Mouse (Mus musculus) ES-E14 (cell line): Measurements from ENCODE around the gene Tcf12. TPM values are rescaled to one million over a fixed set of nuclear protein-coding genes. Genes with fewer than 3 reads are reported as not detected.
A peak's percentile ranks its signal among the peaks of the same experiment; 100 is the strongest.

Experiments used
- DNase-seq: peaks from one replicate; pipeline ENCODE4 v3.0.0-alpha.2; 2013; ENCODE audit warnings: low read depth, low spot score
- H3K27ac ChIP-seq: 2 replicates; pipeline ENCODE4 v1.5.1; 2012; ENCODE audit warnings: low read depth, mild to moderate bottlenecking, low read length, moderate library complexity, mixed read lengths; ENCODE audit not compliant: poor library complexity, insufficient read depth, severe bottlenecking
- H3K36me3 ChIP-seq: 2 replicates; pipeline ENCODE4 v1.6.1; 2012; ENCODE audit warnings: mild to moderate bottlenecking, low read length, moderate library complexity, mixed read lengths; ENCODE audit not compliant: control insufficient read depth, poor library complexity, insufficient read depth, severe bottlenecking
- H3K4me1 ChIP-seq, 2 experiments: fragments of 150-350 bp in 1 of 2; sonication (generic) in 1 of 2; 2 replicates each; pipeline ENCODE4 v1.6.1; 2012; ENCODE audit warnings: low read length in 2 of 2, mild to moderate bottlenecking in 1 of 2, mixed read lengths in 1 of 2; ENCODE audit not compliant: control insufficient read depth in 2 of 2, insufficient read depth in 2 of 2, poor library complexity in 1 of 2
- H3K4me3 ChIP-seq, 2 experiments: fragments of 150-350 bp in 1 of 2; sonication (generic) in 1 of 2; 2 replicates each; pipeline ENCODE4 v1.5.1; 2012; ENCODE audit warnings: low read length in 2 of 2, low read depth in 1 of 2, mild to moderate bottlenecking in 1 of 2, mixed read lengths in 1 of 2; ENCODE audit not compliant: insufficient read depth in 1 of 2, poor library complexity in 1 of 2, severe bottlenecking in 1 of 2
- H3K9ac ChIP-seq: 2 replicates; pipeline ENCODE4 v1.6.1; 2012; ENCODE audit warnings: low read depth, mild to moderate bottlenecking, low read length, mixed read lengths; ENCODE audit not compliant: poor library complexity, insufficient read depth, severe bottlenecking
- H3K9me3 ChIP-seq: fragments of 150-350 bp; sonication (generic); 2 replicates; pipeline ENCODE4 v1.6.1; 2012; ENCODE audit warnings: low read depth, mild to moderate bottlenecking, low read length; ENCODE audit not compliant: control insufficient read depth, insufficient read depth
- CHD2 ChIP-seq: IDR thresholded peaks from 2 replicates; pipeline ENCODE4 v1.6.1; 2014; ENCODE audit warnings: mild to moderate bottlenecking, low read depth, low read length, inconsistent platforms
- HCFC1 ChIP-seq: IDR thresholded peaks from 2 replicates; pipeline ENCODE4 v1.6.1; 2012; ENCODE audit warnings: low read length, inconsistent platforms, borderline replicate concordance; ENCODE audit not compliant: insufficient read depth
- MAFK ChIP-seq: IDR thresholded peaks from 2 replicates; pipeline ENCODE4 v1.6.1; 2014; ENCODE audit warnings: mild to moderate bottlenecking, low read depth, low read length, inconsistent platforms; ENCODE audit not compliant: insufficient read depth
- ZC3H11A ChIP-seq: IDR thresholded peaks from 2 replicates; pipeline ENCODE4 v1.6.1; 2012; ENCODE audit warnings: low read depth, mild to moderate bottlenecking, inconsistent platforms, low read length, borderline replicate concordance
- ZNF384 ChIP-seq: IDR thresholded peaks from 2 replicates; pipeline ENCODE4 v1.6.1; 2012; ENCODE audit warnings: low read depth, low read length, inconsistent platforms
- in situ Hi-C, 2 experiments: fragments of 600-800 bp; cut with MboI; formaldehyde crosslinking; loops; one replicate each; pipeline ENCODE4 v1.15.1; 2025; ENCODE audit warnings: low sequenced_read_pairs in 2 of 2, inconsistent platforms in 1 of 2; ENCODE audit not compliant: unreplicated experiment in 2 of 2
- total RNA-seq: library from RNA; depleted of rRNA; stranded (reverse); fragments of 300-350 nt; gene quantifications from 2 replicates; pipeline ENCODE4 v1.2.3, GENCODE M21; 2012

The Tcf12 gene
- total RNA-seq, 1 experiment = 17.3 TPM

DNA sequence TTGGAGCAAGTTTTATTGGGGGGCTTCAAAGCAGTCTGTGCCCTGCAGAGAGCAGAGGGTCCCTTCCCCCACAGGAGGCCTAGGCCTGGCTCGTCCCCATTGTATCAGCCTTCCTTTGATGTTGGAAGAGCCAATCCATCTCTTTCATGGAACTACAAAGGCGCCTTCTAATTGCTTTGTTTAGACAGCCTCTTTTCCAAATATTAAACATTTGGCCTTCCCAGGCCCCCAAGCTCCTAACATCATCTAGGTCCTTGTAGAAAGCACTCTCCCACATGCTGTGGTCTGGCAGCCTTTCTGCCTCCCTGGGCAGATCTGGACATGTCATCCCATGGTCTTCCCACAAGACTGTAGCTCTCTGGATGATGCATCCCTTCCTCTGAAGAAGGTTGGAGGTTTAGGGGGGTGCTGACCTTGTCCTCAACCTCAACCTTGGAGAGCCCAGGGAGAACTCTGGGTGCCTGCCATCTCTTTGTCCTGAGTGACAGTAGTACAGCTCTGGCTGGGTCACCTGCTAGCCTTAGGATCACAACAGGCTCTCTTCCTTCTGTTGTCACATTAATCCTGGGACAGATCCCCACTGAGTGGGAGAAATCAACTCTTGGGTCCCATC, 276.4 kb downstream of the Tcf12 start:
- no peak for DNase-seq
- H3K4me1 ChIP-seq = no peaks in the 10 kb centered on the region
- no peak overlapping the region for H3K27ac ChIP-seq
- TF ChIP-seq MAFK = no peak
- TF ChIP-seq HCFC1 = no peak
- no peak for TF ChIP-seq CHD2
- no peak for TF ChIP-seq ZNF384
- TF ChIP-seq ZC3H11A = no peak
- H3K9ac ChIP-seq = no peak overlapping the region
- in situ Hi-C loops = no loop called here
- H3K4me3 ChIP-seq = no peak overlapping the region
- no peaks in the 10 kb centered on the region for H3K9me3 ChIP-seq
- H3K36me3 ChIP-seq = no peaks in the 10 kb centered on the region

DNA sequence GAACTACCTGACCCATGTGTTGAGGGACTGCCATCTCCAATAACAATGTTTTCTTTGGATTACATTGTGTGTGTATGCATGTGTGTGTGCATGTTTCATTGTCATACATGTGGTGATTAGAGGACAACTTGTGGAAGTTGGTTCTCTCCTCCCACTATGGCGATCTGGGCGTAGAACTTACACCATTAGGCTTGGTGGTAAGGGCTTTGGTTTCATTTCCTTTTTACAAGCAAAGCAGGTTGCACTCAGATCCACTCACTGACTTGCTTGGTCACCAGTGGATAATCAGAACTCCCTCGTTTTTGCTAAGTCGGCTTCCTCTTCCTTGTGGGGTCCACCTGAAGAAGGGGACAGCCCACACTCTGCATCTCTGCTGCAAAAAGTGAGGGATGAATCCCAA, 277.0 kb downstream of the Tcf12 start:
- no peak overlapping the region for H3K4me3 ChIP-seq
- H3K9me3 ChIP-seq = no peaks in the 10 kb centered on the region
- no peaks in the 10 kb centered on the region for H3K36me3 ChIP-seq
- no peaks in the 10 kb centered on the region for H3K4me1 ChIP-seq
- H3K9ac ChIP-seq = no peak overlapping the region
- no peak for DNase-seq
- TF ChIP-seq HCFC1 = no peak
- no peak for TF ChIP-seq CHD2
- TF ChIP-seq ZC3H11A = no peak
- no peak for TF ChIP-seq ZNF384
- no peak overlapping the region for H3K27ac ChIP-seq
- in situ Hi-C loops = no loop called here

DNA sequence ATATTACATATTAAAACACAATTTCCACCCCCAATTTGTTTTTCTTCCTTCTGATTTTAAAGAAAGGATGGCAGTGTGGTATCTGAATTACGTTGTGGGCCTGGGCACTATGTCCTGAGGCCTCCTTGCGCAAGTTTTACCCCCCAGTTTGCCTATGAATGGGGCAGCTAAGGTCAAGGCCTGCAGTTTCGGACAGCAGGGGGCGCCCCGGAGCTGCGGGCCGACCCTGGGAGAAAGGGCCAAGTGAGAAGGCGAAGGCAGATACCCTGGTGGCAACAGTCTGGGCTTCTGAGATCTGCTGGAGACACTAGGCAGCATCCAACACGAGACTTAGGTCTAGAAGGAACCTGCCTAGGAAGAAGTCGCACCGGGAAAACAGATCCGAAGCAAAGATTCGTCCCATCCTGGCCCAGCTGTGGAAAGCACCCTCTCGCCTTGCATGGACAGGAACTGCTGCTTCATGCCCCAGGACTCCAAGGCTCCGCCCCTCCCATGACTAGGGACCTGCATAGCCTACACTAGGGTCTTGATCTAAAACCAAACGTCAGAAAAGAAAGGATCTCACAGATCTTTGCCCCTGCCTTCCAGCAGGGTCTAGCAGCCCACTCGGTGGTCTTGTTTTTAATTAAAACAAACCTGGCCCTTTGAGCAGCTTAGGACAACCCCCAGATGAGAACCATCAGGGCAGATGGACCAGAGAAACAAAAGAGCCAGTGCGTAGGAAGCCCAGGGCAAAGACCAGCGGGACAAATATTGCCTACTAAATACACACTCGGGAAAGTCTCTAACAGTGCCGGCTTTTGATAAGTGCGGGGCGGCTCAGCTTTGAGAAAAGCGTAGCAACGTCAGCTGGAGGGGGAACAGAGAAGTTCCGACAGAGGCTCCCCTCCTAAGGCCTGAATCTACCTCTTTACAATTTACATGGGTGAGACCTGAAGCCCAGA, 279.6 kb downstream of the Tcf12 start:
- TF ChIP-seq CHD2 = no peak
- peak; percentile 80 for TF ChIP-seq ZC3H11A
- no peak for TF ChIP-seq HCFC1
- no peak for TF ChIP-seq ZNF384
- no peak for TF ChIP-seq MAFK
- no peaks in the 10 kb centered on the region for H3K4me1 ChIP-seq
- H3K9ac ChIP-seq = no peak overlapping the region
- no peaks in the 10 kb centered on the region for H3K36me3 ChIP-seq
- no peak overlapping the region for H3K27ac ChIP-seq
- no peak overlapping the region; a peak in 1 of 4 replicates for H3K4me3 ChIP-seq
- peak; percentile 54 for DNase-seq
- no peaks in the 10 kb centered on the region for H3K9me3 ChIP-seq
- in situ Hi-C loops = no loop called here

DNA sequence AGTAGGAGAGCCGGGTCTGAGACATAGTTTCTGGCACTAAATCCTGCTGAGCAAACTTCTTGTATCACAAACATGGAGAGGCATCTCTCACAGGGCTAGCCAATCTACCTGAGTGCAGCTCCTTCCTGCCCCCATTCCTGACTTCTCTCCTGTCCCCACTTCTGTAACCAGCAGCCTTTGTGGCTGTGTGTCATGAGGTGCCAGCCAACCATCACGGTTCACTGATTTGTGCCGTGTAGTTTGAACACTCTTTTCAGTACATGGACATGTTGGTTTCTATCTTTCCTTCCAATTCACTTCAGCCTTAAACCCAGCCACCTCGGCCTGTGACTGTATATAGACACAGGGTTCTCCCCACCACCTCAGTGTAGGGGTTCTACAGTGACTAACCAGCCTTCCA, 280.7 kb downstream of the Tcf12 start:
- H3K36me3 ChIP-seq = no peaks in the 10 kb centered on the region
- no peak overlapping the region for H3K27ac ChIP-seq
- no peaks in the 10 kb centered on the region for H3K4me1 ChIP-seq
- no peak for DNase-seq
- H3K9me3 ChIP-seq = no peaks in the 10 kb centered on the region
- TF ChIP-seq ZNF384 (no peak), ZC3H11A (no peak), MAFK (no peak), HCFC1 (no peak), CHD2 (no peak)
- in situ Hi-C loops = no loop called here
- no peak overlapping the region for H3K4me3 ChIP-seq
- no peak overlapping the region for H3K9ac ChIP-seq
